Mouse (Mus musculus) liver, embryonic 15.5 days (tissue): ENCODE data around the gene Ifne. TPM values are rescaled to one million over a fixed set of nuclear protein-coding genes. Genes with fewer than 3 reads are reported as not detected.

Source experiments
- ATAC-seq: fragments of 200-750 bp; cut with Nextera tagmentation; 2 replicates; pipeline ENCODE4 v1.8.0; 2017; ENCODE audit warnings: moderate number of reproducible peaks, mild to moderate bottlenecking, moderate library complexity; ENCODE audit not compliant: insufficient read depth
- H3K27ac ChIP-seq: fragments of 300-500 bp; sonication (generic); replicated peaks from 2 replicates; pipeline ENCODE4 v1.5.1; 2015; ENCODE audit warnings: mild to moderate bottlenecking, inconsistent platforms
- H3K27me3 ChIP-seq: fragments of 300-500 bp; sonication (generic); 2 replicates; pipeline ENCODE4 v1.6.1; 2015; ENCODE audit warnings: mild to moderate bottlenecking, inconsistent platforms
- H3K36me3 ChIP-seq: fragments of 300-500 bp; sonication (generic); replicated peaks from 2 replicates; pipeline ENCODE4 v1.6.1; 2015; ENCODE audit warnings: moderate library complexity, mild to moderate bottlenecking, inconsistent platforms
- H3K4me1 ChIP-seq: fragments of 300-500 bp; sonication (generic); replicated peaks from 2 replicates; pipeline ENCODE4 v1.6.1; 2015; ENCODE audit warnings: inconsistent platforms
- H3K4me2 ChIP-seq: fragments of 300-500 bp; sonication (generic); 2 replicates; pipeline ENCODE4 v1.6.1; 2015; ENCODE audit warnings: moderate library complexity, mild to moderate bottlenecking, inconsistent platforms
- H3K4me3 ChIP-seq: fragments of 300-500 bp; sonication (generic); replicated peaks from 2 replicates; pipeline ENCODE4 v1.5.1; 2015; ENCODE audit warnings: mild to moderate bottlenecking, inconsistent platforms
- H3K9ac ChIP-seq: fragments of 300-500 bp; sonication (generic); 2 replicates; pipeline ENCODE4 v1.6.1; 2015; ENCODE audit warnings: moderate library complexity, mild to moderate bottlenecking, inconsistent platforms
- H3K9me3 ChIP-seq: fragments of 300-500 bp; sonication (generic); replicated peaks from 2 replicates; pipeline ENCODE4 v1.6.1; 2016; ENCODE audit warnings: inconsistent platforms
- WGBS: fragments of 180-500 bp; shearing (Covaris S2); methylation state at CpG from one replicate; pipeline ENCODE4 v1.1.7; 2015; ENCODE audit warnings: mixed read lengths; ENCODE audit not compliant: insufficient replicate concordance; 5-methylcytosine and 5-hydroxymethylcytosine counted together
- polyA plus RNA-seq: library from polyadenylated mRNA; unstranded; fragments of >200 nt; fragmentation: Nextera tagmentation; extraction: Ambion mirVana; gene quantifications from 2 replicates; pipeline ENCODE4 v1.2.1, GENCODE M21; 2015

Gene Ifne
- polyA plus RNA-seq, 1 experiment from 2014 or later = not detected

- peak; percentile 37 for ATAC-seq
- Histone ChIP-seq H3K9me3 (no peaks in the 10 kb centered on the region), H3K27me3 (no peaks in the 10 kb centered on the region), H3K36me3 (no peaks in the 10 kb centered on the region), H3K27ac (no peak overlapping the region), H3K4me3 (no peak overlapping the region), H3K9ac (no peak overlapping the region), H3K4me2 (peak overlapping the region; percentile 13; the same call in 1 of the 2 replicates), H3K4me1 (peaks cover 28% of the 10 kb centered on the region)
- WGBS = 49% methylated on average over 9 of the region's 9 CpGs
Observed at GRCm38 (mm10) chr4:88912187-88912586, 32.2 kb upstream of the Ifne start.

GRCm38 (mm10) chr4:88909600-88910534 lies 29.9 kb upstream of the Ifne start:
- H3K4me3 ChIP-seq = no peak overlapping the region
- no peaks in the 10 kb centered on the region for H3K36me3 ChIP-seq
- no peaks in the 10 kb centered on the region for H3K27me3 ChIP-seq
- no peak overlapping the region for H3K9ac ChIP-seq
- WGBS = 74% methylated on average over 10 of the region's 10 CpGs
- no peak overlapping the region for H3K4me2 ChIP-seq
- no peaks in the 10 kb centered on the region for H3K9me3 ChIP-seq
- ATAC-seq = no peak
- H3K27ac ChIP-seq = no peak overlapping the region
- peaks cover 30% of the 10 kb centered on the region for H3K4me1 ChIP-seq

- H3K9me3 ChIP-seq = no peaks in the 10 kb centered on the region
- H3K4me3 ChIP-seq = no peak overlapping the region
- no peak overlapping the region for H3K27ac ChIP-seq
- no peak overlapping the region for H3K9ac ChIP-seq
- H3K4me2 ChIP-seq = no peak overlapping the region
- H3K27me3 ChIP-seq = no peaks in the 10 kb centered on the region
- no peaks in the 10 kb centered on the region for H3K4me1 ChIP-seq
- ATAC-seq = no peak
- no peaks in the 10 kb centered on the region for H3K36me3 ChIP-seq
Observed at GRCm38 (mm10) chr4:88893201-88893754, 13.3 kb upstream of the Ifne start.

GRCm38 (mm10) chr4:88888236-88888635 lies 8.2 kb upstream of the Ifne start:
- Histone ChIP-seq H3K4me1 (no peaks in the 10 kb centered on the region), H3K36me3 (no peaks in the 10 kb centered on the region), H3K27me3 (no peaks in the 10 kb centered on the region), H3K9me3 (no peaks in the 10 kb centered on the region), H3K4me3 (no peak overlapping the region), H3K27ac (no peak overlapping the region), H3K4me2 (no peak overlapping the region), H3K9ac (no peak overlapping the region)
- no peak for ATAC-seq

- no peaks in the 10 kb centered on the region for H3K9me3 ChIP-seq
- ATAC-seq = no peak
- H3K27me3 ChIP-seq = no peaks in the 10 kb centered on the region
- H3K9ac ChIP-seq = no peak overlapping the region
- H3K4me1 ChIP-seq = peaks cover 34% of the 10 kb centered on the region
- WGBS = 44% methylated on average over 4 of the region's 4 CpGs
- H3K4me3 ChIP-seq = no peak overlapping the region
- peak overlapping the region; percentile 55; the same call in 1 of the 2 replicates for H3K4me2 ChIP-seq
- no peaks in the 10 kb centered on the region for H3K36me3 ChIP-seq
- no peak overlapping the region for H3K27ac ChIP-seq
Observed at GRCm38 (mm10) chr4:88878772-88879171, 1.2 kb downstream of the Ifne start.

- 12% methylated on average over 10 of the region's 10 CpGs for WGBS
- peak; percentile 26; the same call in 1 of the 2 replicates for ATAC-seq
Observed at GRCm38 (mm10) chr4:88878246-88878645, 1.8 kb downstream of the Ifne start.

GRCm38 (mm10) chr4:88876520-88876919 lies 3.5 kb downstream of the Ifne start:
- ATAC-seq = no peak
- 61% methylated on average over 4 of the region's 4 CpGs for WGBS
- Histone ChIP-seq H3K9ac (no peak overlapping the region), H3K4me1 (peaks cover 34% of the 10 kb centered on the region), H3K27me3 (no peaks in the 10 kb centered on the region), H3K27ac (no peak overlapping the region), H3K4me3 (no peak overlapping the region), H3K4me2 (no peak overlapping the region), H3K36me3 (no peaks in the 10 kb centered on the region), H3K9me3 (no peaks in the 10 kb centered on the region)

More at GRCm38 (mm10) chr4:88878246-88878645, 1.8 kb downstream of the Ifne start:
- Histone ChIP-seq H3K27ac (no peak overlapping the region), H3K27me3 (no peaks in the 10 kb centered on the region), H3K4me1 (peaks cover 34% of the 10 kb centered on the region), H3K4me2 (peak overlapping the region; percentile 55), H3K36me3 (no peaks in the 10 kb centered on the region), H3K9ac (no peak overlapping the region), H3K4me3 (0 out of 2 replicates have a peak overlapping the region, but pooled peaks have one; percentile 4), H3K9me3 (no peaks in the 10 kb centered on the region)

- Histone ChIP-seq H3K4me2 (peak overlapping the region; percentile 29; the same call in 1 of the 2 replicates), H3K9ac (no peak overlapping the region), H3K4me1 (peaks cover 34% of the 10 kb centered on the region), H3K4me3 (no peak overlapping the region), H3K27me3 (no peaks in the 10 kb centered on the region), H3K36me3 (no peaks in the 10 kb centered on the region), H3K27ac (no peak overlapping the region), H3K9me3 (no peaks in the 10 kb centered on the region)
- peak; percentile 87 for ATAC-seq
- WGBS = 18% methylated on average over 4 of the region's 4 CpGs
Observed at GRCm38 (mm10) chr4:88875435-88876095, 4.4 kb downstream of the Ifne start.

GRCm38 (mm10) chr4:88872691-88873090 lies 7.3 kb downstream of the Ifne start:
- Histone ChIP-seq H3K4me1 (peaks cover 33% of the 10 kb centered on the region), H3K9ac (no peak overlapping the region), H3K27ac (no peak overlapping the region), H3K9me3 (no peaks in the 10 kb centered on the region), H3K36me3 (no peaks in the 10 kb centered on the region), H3K4me3 (no peak overlapping the region), H3K27me3 (no peaks in the 10 kb centered on the region), H3K4me2 (no peak overlapping the region)
- WGBS = 0% methylated on average over 2 of the region's 2 CpGs
- ATAC-seq = no peak

- Histone ChIP-seq H3K4me1 (peaks cover 15% of the 10 kb centered on the region), H3K4me3 (peak overlapping the region; percentile 62), H3K4me2 (peak overlapping the region; percentile 90), H3K27ac (peak overlapping the region; percentile 3; the same call in 1 of the 2 replicates), H3K36me3 (no peaks in the 10 kb centered on the region), H3K9ac (peak overlapping the region; percentile 45), H3K27me3 (peaks cover 12% of the 10 kb centered on the region), H3K9me3 (no peaks in the 10 kb centered on the region)
- ATAC-seq = peak; percentile 74
- 8% methylated on average over 31 of the region's 31 CpGs for WGBS
Observed at GRCm38 (mm10) chr4:88867926-88868911, 11.8 kb downstream of the Ifne start.
